Mouse (Mus musculus) brain, embryonic 14.5 days (tissue): ENCODE data around the gene Erich2.

Source experiments
- CTCF ChIP-seq: fragments of 200-500 bp; IDR thresholded peaks from 2 replicates; pipeline ENCODE4 v1.5.1; 2012; ENCODE audit warnings: inconsistent platforms, mild to moderate bottlenecking, moderate library complexity, borderline replicate concordance; ENCODE audit not compliant: insufficient read depth, insufficient read length; ENCODE audit errors: extremely low read depth
- POLR2A ChIP-seq: fragments of 200-500 bp; IDR thresholded peaks from 2 replicates; pipeline ENCODE4 v1.6.1; 2012; ENCODE audit warnings: mild to moderate bottlenecking, inconsistent platforms, borderline replicate concordance; ENCODE audit not compliant: poor library complexity, insufficient read depth, insufficient read length, severe bottlenecking; ENCODE audit errors: extremely low read depth

DNA sequence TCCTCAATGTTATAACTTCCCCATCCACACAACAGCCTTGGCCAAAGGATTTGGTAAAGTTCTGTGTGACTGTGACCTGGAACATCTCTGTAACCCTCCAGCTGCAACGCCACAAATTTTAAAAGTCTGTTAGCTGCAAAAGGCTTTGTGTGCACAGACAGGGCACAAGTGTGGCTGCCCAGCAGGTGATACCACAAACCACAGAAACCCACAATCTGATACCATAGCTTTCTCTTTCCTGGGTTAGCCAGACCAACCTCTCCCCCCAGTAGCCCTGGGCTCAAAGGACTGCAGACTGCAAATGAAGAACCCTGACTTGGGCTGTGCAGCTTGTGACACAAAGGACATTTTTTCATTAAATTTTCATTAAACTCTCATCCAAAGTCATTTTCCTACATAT is 45.0 kb upstream of the Erich2 start:
- TF ChIP-seq POLR2A (no peak), CTCF (no peak)
